In the genomic region with DNA sequence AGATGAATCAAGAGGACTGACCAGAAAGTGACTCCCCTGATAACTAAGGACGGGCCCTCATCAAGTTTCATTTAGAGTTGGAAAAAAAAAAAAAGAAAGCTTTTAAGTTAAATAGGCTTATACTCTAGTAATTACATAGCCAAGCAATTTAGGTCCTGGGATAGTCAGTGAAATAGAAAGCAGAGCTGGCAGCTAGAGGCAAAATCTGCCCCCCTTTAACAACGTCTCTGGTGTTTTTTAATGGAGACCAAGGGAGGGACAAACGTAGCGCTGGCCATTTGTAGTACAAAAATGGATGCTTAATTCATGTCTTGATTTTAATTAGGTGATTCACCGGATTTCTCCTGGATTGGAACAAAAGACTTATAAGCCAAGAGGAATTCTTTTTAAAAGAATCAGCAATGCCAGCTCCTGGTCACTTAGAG, we compare ENCODE assay signal across 8 mouse cellular contexts. TPM values are rescaled to one million over a fixed set of nuclear protein-coding genes. Genes with fewer than 3 reads are reported as not detected.
DNase-seq lines count a peak whose midpoint lies in the region; ATAC-seq and TF ChIP-seq lines count a peak whose summit lies in the region.

No protein-coding gene starts in this region.

- H3K4me1 ChIP-seq in heart, embryonic 10.5 days: peaks cover 19% of the 10 kb centered on the region; the same call in 1 of the 2 replicates
- peaks cover 36% of the 10 kb centered on the region for H3K4me1 ChIP-seq in G1E (ENCODE audit: insufficient read depth, low read depth, low read length)
- H3K4me1 ChIP-seq in forebrain, embryonic 16.5 days (replicated peaks; ENCODE audit: control insufficient read depth, insufficient read depth, low read length): peaks cover 35% of the 10 kb centered on the region
- H3K4me1 ChIP-seq in liver, embryonic 14.5 days (replicated peaks; ENCODE audit: control insufficient read depth in 2 of 2, insufficient read depth in 2 of 2, low read length in 1 of 2): peaks cover 21 to 25% of the 10 kb centered on the region in 2 experiments

- intact Hi-C loops in heart, postnatal 25 days (cut with DNase I): loop anchor here (10.0 kb wide), 3 partner anchors 511 to 699 kb away; no protein-coding TSS in a partner anchor

- TF ChIP-seq CTCF in G1E (IDR thresholded peaks at IDR 0.05; ENCODE audit: low read depth, low read length): no peak
- no peak for TF ChIP-seq CTCF in liver, embryonic 14.5 days (IDR thresholded peaks at IDR 0.05; ENCODE audit: low read depth)

- peak overlapping the region; percentile 93 for H3K4me3 ChIP-seq in heart, embryonic 10.5 days
- H3K4me3 ChIP-seq in G1E (ENCODE audit: low read depth, low read length): peak overlapping the region; percentile 80
- peak overlapping the region; percentile 83 for H3K4me3 ChIP-seq in forebrain, embryonic 16.5 days (replicated peaks; ENCODE audit: low read length)
- peak overlapping the region; percentile 66 to 84 for H3K4me3 ChIP-seq in liver, embryonic 14.5 days (ENCODE audit: insufficient read depth in 1 of 2, low read depth in 2 of 2, low read length in 2 of 2)

- peak overlapping the region; percentile 97 for H3K27ac ChIP-seq in heart, embryonic 10.5 days
- peak overlapping the region; percentile 98 for H3K27ac ChIP-seq in forebrain, embryonic 16.5 days (ENCODE audit: low read length)
- peak overlapping the region; percentile 63; the same call in 1 of the 2 replicates for H3K27ac ChIP-seq in liver, embryonic 14.5 days

- no peak for TF ChIP-seq EP300 in liver, embryonic 14.5 days (IDR thresholded peaks at IDR 0.05; ENCODE audit: low read depth)

- H3K4me2 ChIP-seq in forebrain, embryonic 16.5 days (ENCODE audit: low read length): peak overlapping the region; percentile 88
- peak overlapping the region; percentile 96 for H3K4me2 ChIP-seq in liver, embryonic 14.5 days (ENCODE audit: low read depth)

- H3K9me3 ChIP-seq in heart, embryonic 10.5 days: no peaks in the 10 kb centered on the region
- no peaks in the 10 kb centered on the region for H3K9me3 ChIP-seq in G1E (replicated peaks)
- no peaks in the 10 kb centered on the region for H3K9me3 ChIP-seq in forebrain, embryonic 16.5 days (ENCODE audit: control insufficient read depth, low read length)
- H3K9me3 ChIP-seq in liver, embryonic 14.5 days (ENCODE audit: control insufficient read depth, low read length): no peaks in the 10 kb centered on the region

- WGBS in heart, embryonic 10.5 days: 0% methylated on average over 5 of the region's 5 CpGs
- under 1% methylated on average over 5 of the region's 5 CpGs for WGBS in forebrain, embryonic 16.5 days
- 0% methylated on average over 5 of the region's 5 CpGs for WGBS in liver, embryonic 14.5 days (ENCODE audit: insufficient replicate concordance)

- peaks cover 7% of the 10 kb centered on the region; the same call in 1 of the 2 replicates for H3K36me3 ChIP-seq in heart, embryonic 10.5 days
- H3K36me3 ChIP-seq in G1E (replicated peaks): peaks cover 9% of the 10 kb centered on the region
- no peaks in the 10 kb centered on the region for H3K36me3 ChIP-seq in forebrain, embryonic 16.5 days (ENCODE audit: control insufficient read depth, insufficient read depth)
- no peaks in the 10 kb centered on the region; the same call in 1 of the 2 replicates for H3K36me3 ChIP-seq in liver, embryonic 14.5 days (replicated peaks; ENCODE audit: control insufficient read depth, insufficient read depth, low read depth)

- H3K9ac ChIP-seq in forebrain, embryonic 16.5 days (replicated peaks; ENCODE audit: low read depth, low read length): peak overlapping the region; percentile 96
- H3K9ac ChIP-seq in liver, embryonic 14.5 days (replicated peaks): peak overlapping the region; percentile 86

- H3K27me3 ChIP-seq in heart, embryonic 10.5 days (ENCODE audit: insufficient read depth, poor library complexity, severe bottlenecking): no peaks in the 10 kb centered on the region
- no peaks in the 10 kb centered on the region for H3K27me3 ChIP-seq in G1E (ENCODE audit: insufficient read depth, low read length)
- H3K27me3 ChIP-seq in forebrain, embryonic 16.5 days (replicated peaks; ENCODE audit: control insufficient read depth, insufficient read depth, low read length): peaks cover 6% of the 10 kb centered on the region; the same call in 1 of the 2 replicates
- no peaks in the 10 kb centered on the region for H3K27me3 ChIP-seq in liver, embryonic 14.5 days (ENCODE audit: control insufficient read depth, insufficient read depth, low read length)

- DNase-seq in heart, embryonic 10.5 days (ENCODE audit: low spot score): no peak
- no peak for DNase-seq in heart, postnatal 25 days (ENCODE audit: low spot score)
- DNase-seq in G1E (ENCODE audit: low spot score): no peak
- DNase-seq in liver, embryonic 14.5 days (ENCODE audit: low read depth in 3 of 3, low spot score in 3 of 3): no peak
- no peak for DNase-seq in spleen, adult 18-20 months
- DNase-seq in gastrocnemius, adult 8-10 months (ENCODE audit: low spot score in 2 of 2): no peak

- no peak for ATAC-seq in G1E (ENCODE audit: extremely low read depth, insufficient number of reproducible peaks, low FRiP score, poor library complexity, severe bottlenecking)
- ATAC-seq in forebrain, embryonic 16.5 days: no peak
- ATAC-seq in liver, embryonic 14.5 days (ENCODE audit: insufficient read depth): no peak
- no peak for ATAC-seq in cerebellum, adult (ENCODE audit: insufficient number of reproducible peaks, low FRiP score, low TSS enrichment)

RNA-seq across cellular contexts. Expression of gene Lmo4, which starts 1.0 kb away (rescaled TPM):
- polyA plus RNA-seq in heart, embryonic 10.5 days (2016; fragmentation: Nextera tagmentation; extraction: Ambion mirVana): 35.8 and 42.4 TPM in 2 replicates
- total RNA-seq in heart, postnatal 25 days (2021): 10 to 100 TPM; 31.4 to 33.1 TPM
- 161 and 201 TPM in 2 replicates for total RNA-seq in G1E (2014; fragmentation: Nextera tagmentation)
- 37.3 and 45.0 TPM in 2 replicates for total RNA-seq in G1E (2017)
- polyA plus RNA-seq in G1E (2012): 48.1 and 54.2 TPM in 2 replicates
- polyA plus RNA-seq in forebrain, embryonic 16.5 days (2015; fragmentation: Nextera tagmentation; extraction: Ambion mirVana): 163 and 186 TPM in 2 replicates
- 14.4 and 15.4 TPM in 2 replicates for polyA plus RNA-seq in liver, embryonic 14.5 days (2012; rRNA removed)
- polyA plus RNA-seq in liver, embryonic 14.5 days (2014; fragmentation: Nextera tagmentation; extraction: Ambion mirVana): 12.5 and 13.1 TPM in 2 replicates
- total RNA-seq in gastrocnemius, adult 8-10 months (2022): 10 to 100 TPM; 20.3 to 23.5 (median 21.7) TPM
